Mouse (Mus musculus): Measurements from ENCODE around the gene Hmga1b.
A peak's percentile ranks its signal among the peaks of the same experiment; 100 is the strongest.
"Not testable (repeated sequence)": the region's sequence is repeated elsewhere in the genome, so short reads cannot be mapped to it uniquely, and the experiment has no call there.

The Hmga1b gene

GRCm38 (mm10) chr11:120783426-120784063 lies 21.0 kb downstream of the Hmga1b start:
- DNase-seq (ENCODE audit: low spot score in 2 of 2) = no peak

GRCm38 (mm10) chr11:120784064-120784791 lies 21.6 kb downstream of the Hmga1b start, which contains the start of the genes Rfng and Gps1:
Rfng (minus strand) TSS chr11:120784207.
Gps1 (plus strand) TSS chr11:120784272.
- DNase-seq (ENCODE audit: low spot score in 2 of 2) = peak in 1 of 2 experiments; percentile 78

GRCm38 (mm10) chr11:120785145-120785544 lies 22.6 kb downstream of the Hmga1b start:
- no peak for DNase-seq (ENCODE audit: low spot score in 2 of 2)

GRCm38 (mm10) chr11:120788460-120788859 lies 25.9 kb downstream of the Hmga1b start:
- not testable (repeated sequence) for DNase-seq (ENCODE audit: low spot score in 2 of 2)

- DNase-seq (ENCODE audit: low spot score in 2 of 2) = no peak
These were observed 26.8 kb downstream of the Hmga1b start for GRCm38 (mm10) chr11:120789355-120789754.

- no peak for DNase-seq (ENCODE audit: low spot score in 2 of 2)
These were observed 27.2 kb downstream of the Hmga1b start for GRCm38 (mm10) chr11:120789810-120790209.

GRCm38 (mm10) chr11:120792652-120793051 lies 30.1 kb downstream of the Hmga1b start:
- DNase-seq (ENCODE audit: low spot score in 2 of 2) = no peak

GRCm38 (mm10) chr11:120795756-120796613 lies 33.4 kb downstream of the Hmga1b start, which contains the start of gene Dus1l:
Dus1l (minus strand) TSS chr11:120796403.
- peak; percentile 92 to 96 for DNase-seq (ENCODE audit: low spot score in 2 of 2)

GRCm38 (mm10) chr11:120796614-120796946 lies 34.0 kb downstream of the Hmga1b start:
- DNase-seq (ENCODE audit: low spot score in 2 of 2) = no peak

- DNase-seq (ENCODE audit: low spot score in 2 of 2) = no peak
These were observed 35.6 kb downstream of the Hmga1b start for GRCm38 (mm10) chr11:120798244-120798643.

GRCm38 (mm10) chr11:120799316-120799890 lies 36.8 kb downstream of the Hmga1b start:
- DNase-seq (ENCODE audit: low spot score in 2 of 2) = no peak

GRCm38 (mm10) chr11:120800061-120800904 lies 37.7 kb downstream of the Hmga1b start:
- peak; percentile 65 to 79 for DNase-seq (ENCODE audit: low spot score in 2 of 2)

- DNase-seq (ENCODE audit: low spot score in 2 of 2) = no peak
These were observed 41.7 kb downstream of the Hmga1b start for GRCm38 (mm10) chr11:120804274-120804673.

GRCm38 (mm10) chr11:120804769-120805168 lies 42.2 kb downstream of the Hmga1b start:
- DNase-seq (ENCODE audit: low spot score in 2 of 2) = no peak

GRCm38 (mm10) chr11:120805375-120806298 lies 43.0 kb downstream of the Hmga1b start:
- DNase-seq (ENCODE audit: low spot score in 2 of 2) = no peak

GRCm38 (mm10) chr11:120808010-120808409 lies 45.4 kb downstream of the Hmga1b start:
- no peak for DNase-seq (ENCODE audit: low spot score in 2 of 2)

GRCm38 (mm10) chr11:120812068-120812467 lies 49.5 kb downstream of the Hmga1b start:
- no peak for DNase-seq (ENCODE audit: low spot score in 2 of 2)
